Mouse (Mus musculus) MEL (cell line): Measurements from ENCODE around the gene Pank4.

Experiments
- CTCF ChIP-seq, 3 experiments: IDR thresholded peaks in 2 of 3; conservative IDR thresholded peaks in 1 of 3; 2 replicates each; pipeline ENCODE4 v1.5.1; 2011 to 2012; ENCODE audit warnings: low read length in 3 of 3, low read depth in 2 of 3, mild to moderate bottlenecking in 2 of 3, improper control_type of control experiment in 1 of 3, inconsistent platforms in 1 of 3, mixed read lengths in 1 of 3, moderate library complexity in 1 of 3; ENCODE audit not compliant: control insufficient read depth in 1 of 3, insufficient read depth in 1 of 3, poor library complexity in 1 of 3, severe bottlenecking in 1 of 3
- E2F4 ChIP-seq: IDR thresholded peaks from 2 replicates; pipeline ENCODE4 v1.6.1; 2011; ENCODE audit warnings: low read depth, low read length, improper control_type of control experiment, borderline replicate concordance
- EP300 ChIP-seq, 2 experiments: IDR thresholded peaks; 2 replicates each; pipeline ENCODE4 v1.6.1; 2011; ENCODE audit warnings: improper control_type of control experiment in 2 of 2, low read length in 2 of 2, low read depth in 1 of 2, mild to moderate bottlenecking in 1 of 2
- GATA1 ChIP-seq: IDR thresholded peaks from 2 replicates; pipeline ENCODE4 v1.6.1; 2011; ENCODE audit warnings: low read depth, low read length, improper control_type of control experiment
- HCFC1 ChIP-seq: IDR thresholded peaks from 2 replicates; pipeline ENCODE4 v1.6.1; 2012; ENCODE audit warnings: low read depth, mild to moderate bottlenecking, inconsistent platforms, low read length, improper control_type of control experiment, moderate library complexity
- MAZ ChIP-seq: IDR thresholded peaks from 2 replicates; pipeline ENCODE4 v1.6.1; 2012; ENCODE audit warnings: low read depth, mild to moderate bottlenecking, inconsistent platforms, low read length, improper control_type of control experiment
- MYB ChIP-seq: IDR thresholded peaks from 2 replicates; pipeline ENCODE4 v1.6.1; 2011; ENCODE audit warnings: mild to moderate bottlenecking, low read depth, low read length, improper control_type of control experiment
- POLR2A ChIP-seq, 2 experiments: IDR thresholded peaks; 2 replicates each; pipeline ENCODE4 v1.6.1; 2011 to 2012; ENCODE audit warnings: low read length in 2 of 2, mild to moderate bottlenecking in 2 of 2, control low read depth in 1 of 2, improper control_type of control experiment in 1 of 2, low read depth in 1 of 2, moderate library complexity in 1 of 2; ENCODE audit not compliant: control insufficient read depth in 1 of 2, insufficient read depth in 1 of 2, poor library complexity in 1 of 2
- POLR2AphosphoS2 ChIP-seq: IDR thresholded peaks from 2 replicates; pipeline ENCODE4 v1.6.1; 2011; ENCODE audit warnings: low read length, improper control_type of control experiment

- TF ChIP-seq HCFC1 (no peak), MYB (no peak), CTCF (IDR thresholded peaks at IDR 0.05 in 2 of 3, conservative IDR thresholded peaks at IDR 0.05 in 1 of 3; ENCODE audit: control insufficient read depth in 1 of 3, insufficient read depth in 1 of 3, low read depth in 2 of 3, low read length in 3 of 3, poor library complexity in 1 of 3, severe bottlenecking in 1 of 3) (no peak), EP300 (IDR thresholded peaks at IDR 0.05; ENCODE audit: low read depth in 1 of 2, low read length in 2 of 2) (no peak), POLR2A (IDR thresholded peaks at IDR 0.05; ENCODE audit: control insufficient read depth in 1 of 2, insufficient read depth in 1 of 2, low read depth in 1 of 2, low read length in 2 of 2, poor library complexity in 1 of 2) (no peak), GATA1 (no peak), POLR2AphosphoS2 (no peak), MAZ (no peak), E2F4 (no peak)
These were observed 56.9 kb downstream of the Pank4 start for GRCm38 (mm10) chr4:155020813-155021212.
